Mouse (Mus musculus) heart, embryonic 10.5 days (tissue): Measurements from ENCODE around the gene Scml4. TPM values are rescaled to one million over a fixed set of nuclear protein-coding genes. Genes with fewer than 3 reads are reported as not detected.

Experiments
- DNase-seq: peaks from one replicate; pipeline ENCODE4 v3.0.0-alpha.2; 2017; ENCODE audit warnings: low spot score
- H3K27ac ChIP-seq: fragments of 300-500 bp; sonication (generic); 2 replicates; pipeline ENCODE4 v1.5.1; 2016; ENCODE audit warnings: mild to moderate bottlenecking
- H3K27me3 ChIP-seq: fragments of 300-500 bp; sonication (generic); 2 replicates; pipeline ENCODE4 v1.6.1; 2016; ENCODE audit warnings: mild to moderate bottlenecking; ENCODE audit not compliant: poor library complexity, insufficient read depth, severe bottlenecking
- H3K36me3 ChIP-seq: fragments of 300-500 bp; sonication (generic); 2 replicates; pipeline ENCODE4 v1.6.1; 2016; ENCODE audit warnings: mild to moderate bottlenecking, moderate library complexity
- H3K4me1 ChIP-seq: fragments of 300-500 bp; sonication (generic); 2 replicates; pipeline ENCODE4 v1.6.1; 2016; ENCODE audit warnings: mild to moderate bottlenecking
- H3K4me3 ChIP-seq: fragments of 300-500 bp; sonication (generic); 2 replicates; pipeline ENCODE4 v1.5.1; 2016; ENCODE audit warnings: mild to moderate bottlenecking, moderate library complexity
- H3K9me3 ChIP-seq: fragments of 300-500 bp; sonication (generic); 2 replicates; pipeline ENCODE4 v1.6.1; 2016; ENCODE audit warnings: mild to moderate bottlenecking, moderate library complexity
- WGBS: fragments of 180-500 bp; shearing (Covaris S2); methylation state at CpG from one replicate; pipeline ENCODE4 v1.1.7; 2016; 5-methylcytosine and 5-hydroxymethylcytosine counted together
- polyA plus RNA-seq: library from polyadenylated mRNA; unstranded; fragments of >200 nt; fragmentation: Nextera tagmentation; extraction: Ambion mirVana; gene quantifications from 2 replicates; pipeline ENCODE4 v1.2.1, GENCODE M21; 2016

The Scml4 gene
- polyA plus RNA-seq, 1 experiment from 2014 or later = 1.0 TPM

DNA sequence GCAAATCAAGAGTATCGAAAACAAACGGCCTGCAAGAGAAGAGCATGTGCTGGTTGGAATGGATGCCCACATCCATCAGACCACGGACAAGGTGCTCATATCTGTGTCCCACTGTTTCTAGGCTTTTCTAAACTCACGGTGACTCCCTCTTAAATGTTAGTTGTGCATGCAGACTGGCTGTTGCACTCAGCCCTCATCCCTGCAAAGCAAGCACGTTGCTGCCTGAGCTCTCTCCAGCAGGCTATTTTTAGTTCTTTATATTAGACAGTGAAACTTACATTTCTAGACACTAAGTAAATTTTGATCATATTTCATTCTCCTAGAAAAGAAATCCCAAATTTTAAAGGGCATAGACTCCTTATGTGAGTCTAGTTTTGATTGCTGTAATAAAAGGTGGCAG lies 57.2 kb downstream of the Scml4 start:
- no peaks in the 10 kb centered on the region; the same call in 1 of the 2 replicates for H3K27me3 ChIP-seq
- H3K27ac ChIP-seq = no peak overlapping the region

GRCm38 (mm10) chr10:42919786-42920185 lies 59.6 kb downstream of the Scml4 start:
- H3K4me3 ChIP-seq = no peak overlapping the region
- no peaks in the 10 kb centered on the region; the same call in 1 of the 2 replicates for H3K27me3 ChIP-seq
- H3K27ac ChIP-seq = no peak overlapping the region
- H3K9me3 ChIP-seq = peaks cover 5% of the 10 kb centered on the region
- WGBS = 88% methylated on average over 12 of the region's 12 CpGs
- no peaks in the 10 kb centered on the region for H3K36me3 ChIP-seq
- no peaks in the 10 kb centered on the region for H3K4me1 ChIP-seq
- peak; percentile 56 for DNase-seq

More for the DNA sequence above, 57.2 kb downstream of the Scml4 start:
- Histone ChIP-seq H3K4me3 (no peak overlapping the region), H3K9me3 (no peaks in the 10 kb centered on the region), H3K4me1 (0 out of 2 replicates have a peak, but pooled peaks cover 3% of the 10 kb centered on the region), H3K36me3 (no peaks in the 10 kb centered on the region)
- 65% methylated on average over 5 of the region's 5 CpGs for WGBS
- DNase-seq = no peak

DNA sequence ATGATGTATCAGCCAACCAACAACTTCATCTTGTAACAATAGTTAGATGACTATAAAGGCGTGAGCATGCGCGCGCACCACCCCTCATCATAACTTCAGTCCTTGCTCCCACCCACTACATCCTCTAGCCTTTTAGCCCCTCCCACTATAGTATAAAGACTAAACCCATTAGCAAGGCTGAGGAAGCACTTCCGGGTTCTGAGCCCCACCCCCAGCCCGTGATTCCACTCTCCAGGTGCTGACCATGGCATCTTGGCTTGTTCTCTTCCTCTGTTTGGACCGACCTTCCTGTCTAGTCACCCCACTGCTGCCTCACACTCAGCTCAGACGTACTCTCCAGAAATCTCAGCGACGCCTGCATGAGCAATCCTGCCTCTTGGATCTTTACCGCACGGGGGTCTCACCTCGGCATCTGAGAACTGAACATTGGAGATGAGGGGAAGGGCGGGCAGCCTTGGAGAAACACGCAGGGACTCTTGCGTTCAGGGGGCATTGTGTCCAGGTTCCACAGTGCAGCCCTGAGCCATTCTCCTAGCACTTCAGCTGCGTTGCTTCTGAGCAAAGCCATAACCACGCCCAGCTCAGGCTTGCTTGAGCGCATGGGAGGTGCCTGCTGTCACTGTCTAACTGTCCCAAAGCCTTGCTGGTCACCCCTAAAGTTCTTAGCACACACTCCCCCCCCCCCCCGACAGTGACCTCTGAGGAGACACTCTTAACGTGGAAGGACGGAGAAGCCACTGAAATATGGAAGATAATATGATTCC lies 65.1 kb downstream of the Scml4 start:
- Histone ChIP-seq H3K4me3 (peak overlapping the region; percentile 38; the same call in 1 of the 2 replicates), H3K27me3 (no peaks in the 10 kb centered on the region), H3K4me1 (no peaks in the 10 kb centered on the region), H3K9me3 (peaks cover 5% of the 10 kb centered on the region), H3K27ac (no peak overlapping the region), H3K36me3 (no peaks in the 10 kb centered on the region)
- WGBS = 63% methylated on average over 22 of the region's 22 CpGs
- no peak for DNase-seq

DNA sequence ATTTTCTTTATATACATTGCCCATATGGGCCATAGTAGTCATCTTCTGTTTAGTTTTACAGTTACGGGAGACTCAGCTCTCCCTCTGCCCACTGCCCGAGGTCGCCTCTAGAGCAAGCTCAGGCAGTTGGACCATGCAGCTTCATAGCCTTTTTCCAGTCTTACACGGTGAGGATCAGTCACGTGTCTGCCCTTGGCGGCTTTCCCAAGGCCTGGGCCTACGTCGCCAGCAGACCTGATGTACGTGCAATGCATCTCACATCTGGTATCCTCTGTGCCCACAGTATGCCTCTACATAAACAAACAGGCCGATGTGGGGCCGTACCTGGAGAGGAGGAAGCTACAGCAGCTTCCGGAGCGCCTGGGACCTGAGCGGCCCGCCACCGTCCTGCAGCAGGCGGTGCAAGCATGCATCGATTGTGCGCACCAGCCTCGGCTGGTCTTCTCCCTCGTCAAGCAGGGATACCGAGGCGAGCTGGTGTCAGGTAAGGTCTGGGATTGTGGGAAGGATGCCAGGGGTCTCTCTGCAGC lies 70.0 kb downstream of the Scml4 start:
- Histone ChIP-seq H3K36me3 (no peaks in the 10 kb centered on the region), H3K4me3 (no peak overlapping the region), H3K9me3 (no peaks in the 10 kb centered on the region), H3K27ac (no peak overlapping the region), H3K27me3 (0 out of 2 replicates have a peak, but pooled peaks cover 5% of the 10 kb centered on the region), H3K4me1 (peaks cover 13% of the 10 kb centered on the region)
- 81% methylated on average over 23 of the region's 23 CpGs for WGBS
- DNase-seq = no peak

- no peaks in the 10 kb centered on the region for H3K9me3 ChIP-seq
- H3K27ac ChIP-seq = no peak overlapping the region
- WGBS = 59% methylated on average over 14 of the region's 14 CpGs
- no peak for DNase-seq
- peaks cover 13% of the 10 kb centered on the region for H3K4me1 ChIP-seq
- no peaks in the 10 kb centered on the region for H3K36me3 ChIP-seq
- 0 out of 2 replicates have a peak, but pooled peaks cover 5% of the 10 kb centered on the region for H3K27me3 ChIP-seq
- no peak overlapping the region for H3K4me3 ChIP-seq
These were observed 72.8 kb downstream of the Scml4 start for GRCm38 (mm10) chr10:42932862-42933480.

DNA sequence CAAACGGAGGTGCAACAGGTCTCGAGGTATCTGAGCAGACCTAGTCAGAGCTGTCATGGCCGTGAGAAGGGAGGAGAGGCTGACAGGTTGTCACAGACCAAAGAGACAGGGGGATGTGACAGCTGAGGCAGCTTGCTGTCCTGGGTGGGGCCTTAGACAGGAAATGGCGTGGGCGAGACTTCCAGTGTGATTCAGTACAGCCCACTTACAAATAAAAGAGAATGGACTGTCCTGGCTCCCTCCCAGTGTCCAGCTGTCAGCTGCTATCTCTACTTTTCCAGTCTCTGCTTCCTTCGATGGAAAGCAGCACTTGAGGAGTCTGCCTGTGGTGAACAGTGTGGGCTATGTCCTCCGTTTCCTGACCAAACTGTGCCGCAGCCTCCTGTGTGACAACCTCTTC lies 74.5 kb downstream of the Scml4 start:
- Histone ChIP-seq H3K36me3 (no peaks in the 10 kb centered on the region), H3K4me3 (peak overlapping the region; percentile 1; the same call in 1 of the 2 replicates), H3K4me1 (peaks cover 13% of the 10 kb centered on the region), H3K9me3 (no peaks in the 10 kb centered on the region), H3K27ac (peak overlapping the region; percentile 11; the same call in 1 of the 2 replicates), H3K27me3 (0 out of 2 replicates have a peak, but pooled peaks cover 5% of the 10 kb centered on the region)
- 32% methylated on average over 8 of the region's 8 CpGs for WGBS
- DNase-seq = no peak

- no peak for DNase-seq
- H3K27me3 ChIP-seq = 0 out of 2 replicates have a peak, but pooled peaks cover 5% of the 10 kb centered on the region
- H3K4me3 ChIP-seq = no peak overlapping the region
- no peak overlapping the region for H3K27ac ChIP-seq
- H3K36me3 ChIP-seq = no peaks in the 10 kb centered on the region
- no peaks in the 10 kb centered on the region for H3K9me3 ChIP-seq
- peaks cover 24% of the 10 kb centered on the region for H3K4me1 ChIP-seq
These were observed 76.0 kb downstream of the Scml4 start for GRCm38 (mm10) chr10:42936205-42936604.

GRCm38 (mm10) chr10:42938361-42938760 lies 78.2 kb downstream of the Scml4 start:
- no peaks in the 10 kb centered on the region for H3K36me3 ChIP-seq
- 73% methylated on average over 4 of the region's 4 CpGs for WGBS
- H3K4me1 ChIP-seq = peaks cover 30% of the 10 kb centered on the region
- 0 out of 2 replicates have a peak, but pooled peaks cover under 1% of the 10 kb centered on the region for H3K27me3 ChIP-seq
- peak; percentile 68 for DNase-seq
- H3K9me3 ChIP-seq = no peaks in the 10 kb centered on the region
- no peak overlapping the region for H3K27ac ChIP-seq
- no peak overlapping the region for H3K4me3 ChIP-seq

- Histone ChIP-seq H3K4me1 (peaks cover 28% of the 10 kb centered on the region), H3K4me3 (no peak overlapping the region), H3K36me3 (no peaks in the 10 kb centered on the region), H3K27me3 (no peaks in the 10 kb centered on the region), H3K27ac (no peak overlapping the region), H3K9me3 (no peaks in the 10 kb centered on the region)
- peak; percentile 42 for DNase-seq
- 77% methylated on average over 7 of the region's 7 CpGs for WGBS
These were observed 79.5 kb downstream of the Scml4 start for GRCm38 (mm10) chr10:42939691-42940090.

- peaks cover 22% of the 10 kb centered on the region for H3K4me1 ChIP-seq
- H3K36me3 ChIP-seq = no peaks in the 10 kb centered on the region
- peak overlapping the region; percentile 30; the same call in 1 of the 2 replicates for H3K27ac ChIP-seq
- peak; percentile 70 for DNase-seq
- H3K27me3 ChIP-seq = no peaks in the 10 kb centered on the region
- 58% methylated on average over 21 of the region's 21 CpGs for WGBS
- no peaks in the 10 kb centered on the region for H3K9me3 ChIP-seq
- no peak overlapping the region for H3K4me3 ChIP-seq
These were observed 80.3 kb downstream of the Scml4 start for GRCm38 (mm10) chr10:42940193-42941050.

DNA sequence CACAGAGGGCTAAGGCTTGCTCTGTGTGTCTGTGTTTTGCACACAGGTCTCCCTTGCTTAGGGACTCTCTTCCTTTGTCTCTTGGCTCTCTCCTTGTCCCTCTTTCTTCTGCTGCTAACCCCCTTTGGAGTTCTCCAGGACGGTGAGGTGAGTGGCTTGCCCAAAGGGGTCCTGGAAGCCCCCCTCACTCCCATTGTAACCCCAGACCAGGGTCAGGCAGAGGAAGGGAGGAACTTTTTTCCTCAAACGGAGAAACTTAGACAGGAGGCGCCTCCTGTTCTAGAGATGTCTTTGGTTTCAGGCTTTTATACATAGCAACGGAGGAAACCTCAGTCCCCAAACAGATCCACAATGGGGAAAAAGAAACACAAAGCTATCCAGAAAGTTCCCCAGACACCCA lies 81.1 kb downstream of the Scml4 start:
- H3K4me3 ChIP-seq = no peak overlapping the region
- H3K27me3 ChIP-seq = no peaks in the 10 kb centered on the region
- no peaks in the 10 kb centered on the region for H3K36me3 ChIP-seq
- peaks cover 22% of the 10 kb centered on the region for H3K4me1 ChIP-seq
- peak; percentile 42 for DNase-seq
- no peaks in the 10 kb centered on the region for H3K9me3 ChIP-seq
- WGBS = 82% methylated on average over 4 of the region's 4 CpGs
- 0 out of 2 replicates have a peak overlapping the region, but pooled peaks have one; percentile 22 for H3K27ac ChIP-seq

DNA sequence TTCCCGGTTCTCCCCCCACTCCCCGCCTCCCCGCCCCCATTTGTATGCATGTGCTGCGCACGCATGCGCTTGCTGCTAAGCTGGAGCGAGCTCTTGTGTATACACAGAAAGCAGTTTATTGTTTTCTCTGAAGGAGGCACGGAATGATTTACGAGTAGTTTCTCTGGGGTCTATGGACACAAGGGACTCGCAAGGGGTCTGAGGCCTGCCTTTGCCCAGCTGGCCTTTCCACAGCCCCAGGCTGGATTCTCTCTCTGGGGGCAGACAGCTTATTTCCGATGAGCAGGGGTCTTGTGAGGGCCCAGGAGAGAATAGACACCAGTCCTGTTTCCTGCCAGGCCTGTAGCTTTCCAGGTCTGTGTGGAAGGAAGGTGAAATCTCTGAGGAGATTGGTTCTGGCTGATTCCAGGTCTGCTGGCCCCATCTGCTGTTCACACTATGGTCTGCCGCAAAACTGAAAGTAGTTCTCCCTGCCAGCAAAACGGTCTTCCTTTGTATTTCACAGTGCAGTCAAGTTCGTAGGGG lies 81.6 kb downstream of the Scml4 start:
- WGBS = 77% methylated on average over 14 of the region's 14 CpGs

More for the DNA sequence above, 81.6 kb downstream of the Scml4 start:
- DNase-seq = no peak
- H3K36me3 ChIP-seq = no peaks in the 10 kb centered on the region
- H3K9me3 ChIP-seq = no peaks in the 10 kb centered on the region
- no peak overlapping the region for H3K4me3 ChIP-seq
- H3K27ac ChIP-seq = 0 out of 2 replicates have a peak overlapping the region, but pooled peaks have one; percentile 22
- 0 out of 2 replicates have a peak, but pooled peaks cover 1% of the 10 kb centered on the region for H3K27me3 ChIP-seq
- H3K4me1 ChIP-seq = peaks cover 22% of the 10 kb centered on the region
